Mouse (Mus musculus): Measurements from ENCODE around the gene Fes.

The Fes gene

DNA sequence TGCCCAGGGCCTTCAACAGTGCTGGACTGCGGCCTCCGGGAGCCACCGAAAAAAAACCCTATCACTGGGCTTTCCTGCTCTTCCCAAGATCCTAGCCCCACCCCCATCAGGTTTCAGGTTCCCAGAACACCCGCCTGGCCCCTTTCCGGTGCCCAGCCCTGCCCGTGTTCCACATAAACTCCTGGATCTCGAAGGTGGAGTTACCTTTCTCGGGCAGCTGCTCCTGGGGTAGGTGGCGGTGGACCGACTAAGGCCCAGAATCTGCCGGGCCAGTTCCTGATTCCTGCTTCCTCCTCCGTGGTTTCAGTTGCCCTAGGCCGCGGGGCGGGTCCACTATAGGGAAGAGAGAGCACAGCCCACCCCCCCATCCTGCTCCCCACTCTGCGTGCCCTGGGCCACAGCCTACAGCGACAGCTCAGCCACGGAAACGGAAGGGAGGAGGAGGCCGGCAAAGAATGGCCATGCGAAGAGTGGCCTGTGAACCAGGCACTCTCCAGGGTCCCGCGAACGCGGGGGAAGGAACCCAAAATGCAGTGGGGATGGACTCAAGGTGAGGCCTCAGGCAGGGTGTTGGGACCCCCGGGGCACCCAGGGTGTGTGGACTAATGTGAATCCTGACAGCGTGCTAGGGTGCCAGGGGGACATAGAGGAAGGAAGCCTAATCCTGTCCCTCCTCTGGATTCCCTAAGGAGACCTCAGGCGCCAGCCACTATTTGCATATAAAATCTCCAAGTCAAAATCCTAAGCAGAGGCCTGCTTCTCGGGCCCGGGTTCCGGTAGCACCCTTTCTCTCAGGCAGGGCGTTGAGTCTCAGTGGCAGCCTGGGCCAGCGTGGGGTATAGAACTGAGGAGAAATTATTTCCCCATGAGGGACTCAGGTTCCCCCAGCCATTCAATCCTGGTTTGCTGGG lies at the start of gene Fes:
Fes (minus strand) TSS at position 314 of the 911 bp plus-strand sequence.
- DNase-seq: peak; percentile 99

- no peak for DNase-seq
Observed at GRCm38 (mm10) chr7:80436571-80436970, 48.8 kb upstream of the Fes start.

- peak; percentile 84 for DNase-seq
Observed at GRCm38 (mm10) chr7:80435594-80435993, 47.8 kb upstream of the Fes start.

DNA sequence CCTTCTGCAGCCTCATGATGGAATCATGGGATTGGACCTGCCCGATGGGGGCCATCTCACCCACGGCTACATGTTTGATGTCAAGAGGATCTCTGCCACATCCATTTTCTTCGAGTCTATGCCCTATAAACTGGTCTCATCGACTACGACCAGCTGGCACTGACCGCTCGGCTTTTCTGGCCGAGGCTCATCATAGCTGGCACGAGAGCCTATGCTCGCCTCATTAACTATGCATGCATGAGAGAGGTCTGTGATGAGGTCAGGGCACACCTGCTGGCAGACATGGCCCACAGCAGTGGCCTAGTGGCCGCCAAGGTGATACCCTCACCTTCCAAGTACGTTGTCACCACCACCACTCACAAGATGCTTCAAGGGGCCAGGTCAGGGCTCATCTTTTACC lies 41.9 kb upstream of the Fes start:
- DNase-seq: no peak

DNA sequence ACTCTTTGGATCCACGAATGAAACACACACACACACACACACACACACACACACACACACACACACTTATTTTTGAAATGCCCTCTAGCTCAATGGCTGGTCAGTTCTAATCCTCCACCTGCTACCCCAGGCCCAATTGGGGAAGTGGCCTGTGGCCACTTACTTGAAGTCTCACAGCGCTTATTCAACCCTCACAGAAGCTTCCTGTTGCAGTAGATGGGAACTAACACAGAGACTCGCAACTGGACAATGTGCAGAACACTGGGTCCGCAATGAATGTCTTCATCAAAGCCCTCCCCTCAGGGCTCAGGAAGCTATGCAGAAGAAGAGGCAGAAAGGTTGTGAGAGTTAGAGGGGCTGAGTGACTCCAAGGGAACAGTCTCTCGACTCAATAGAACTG lies 40.0 kb upstream of the Fes start:
- no peak for DNase-seq

DNA sequence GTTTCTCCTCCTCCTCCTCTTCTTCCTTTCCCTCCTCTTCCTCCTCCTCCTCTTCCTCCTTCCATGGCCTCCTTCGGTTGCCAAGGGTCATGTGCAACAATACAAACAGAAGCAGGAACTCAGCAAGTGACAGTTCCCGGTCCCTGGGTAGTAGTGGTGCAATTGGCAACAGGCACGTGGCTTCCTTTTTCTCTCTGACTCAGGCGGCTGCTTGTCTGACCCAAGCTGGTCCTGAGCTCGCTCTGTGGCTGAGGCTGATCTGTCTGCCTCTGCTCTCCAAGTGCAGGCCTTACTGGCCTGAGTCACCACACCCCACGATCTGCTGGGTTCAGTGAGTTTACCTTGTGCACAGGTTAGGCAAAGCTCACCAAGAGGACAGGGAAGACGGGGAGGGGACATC lies 38.6 kb upstream of the Fes start:
- peak; percentile 97 for DNase-seq

GRCm38 (mm10) chr7:80424722-80425121 lies 37.0 kb upstream of the Fes start:
- no peak for DNase-seq

- DNase-seq: peak; percentile 96
Observed at GRCm38 (mm10) chr7:80422759-80423480, 35.2 kb upstream of the Fes start.

DNA sequence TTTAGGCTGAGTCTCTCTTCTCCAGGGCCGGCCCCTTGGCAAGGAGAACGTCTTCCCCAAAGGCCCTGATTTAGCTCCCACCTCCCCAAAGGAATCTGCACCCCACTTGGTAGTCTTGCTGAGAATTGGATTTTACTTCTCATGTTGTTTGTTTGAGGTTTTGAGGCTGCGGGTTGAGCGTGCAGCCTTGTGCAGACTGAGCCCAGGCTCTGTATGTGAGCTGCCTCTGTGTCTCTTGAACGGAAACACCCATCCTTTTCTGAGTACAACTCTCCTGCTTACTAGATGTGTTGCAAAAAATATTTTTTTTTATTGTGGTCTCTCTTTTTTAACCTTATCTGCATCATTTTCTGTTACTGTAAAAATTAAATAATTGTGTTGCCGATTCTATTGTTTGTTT lies 33.8 kb upstream of the Fes start:
- DNase-seq: no peak

GRCm38 (mm10) chr7:80420586-80420985 lies 32.8 kb upstream of the Fes start:
- no peak for DNase-seq

- DNase-seq: no peak
Observed at GRCm38 (mm10) chr7:80419278-80419677, 31.5 kb upstream of the Fes start.

DNA sequence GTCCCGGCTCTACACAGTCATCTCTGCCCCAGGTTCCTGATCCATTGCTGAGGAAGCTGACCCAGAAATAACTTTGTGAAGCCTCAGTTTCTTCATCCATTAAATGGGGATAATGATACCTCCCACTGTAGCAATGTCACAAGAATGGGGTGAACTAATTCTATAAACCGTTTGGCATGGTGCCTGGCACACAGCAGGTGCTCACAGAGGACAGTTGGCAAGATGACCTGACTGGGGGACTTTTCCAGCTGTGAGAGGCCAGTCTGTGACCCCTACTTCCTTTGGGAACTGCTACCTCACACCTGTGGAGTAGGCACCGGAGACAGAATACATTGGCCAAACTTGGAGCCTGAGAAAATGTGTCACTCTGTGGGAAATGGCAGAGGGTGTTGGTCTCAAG lies 30.3 kb upstream of the Fes start:
- DNase-seq: no peak

DNA sequence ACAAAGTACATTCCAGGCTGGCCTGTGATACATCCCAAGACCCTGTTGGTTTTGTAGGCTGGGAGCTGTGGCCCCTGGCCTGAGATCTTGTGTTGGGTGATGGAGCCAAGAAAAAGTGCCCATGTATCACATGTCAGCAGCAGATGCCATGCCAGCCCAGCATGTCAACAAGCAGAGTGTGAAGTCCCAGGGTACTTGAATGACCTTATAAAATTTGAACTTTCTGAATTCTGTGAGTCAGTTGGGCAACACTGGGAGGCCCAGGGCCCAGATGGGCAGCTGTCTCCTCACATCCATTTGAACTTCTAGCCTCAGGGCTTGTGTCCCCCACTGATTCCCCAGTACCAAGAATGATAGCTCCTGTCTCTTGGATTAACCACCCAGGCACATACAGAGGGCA lies 29.9 kb upstream of the Fes start:
- no peak for DNase-seq

DNA sequence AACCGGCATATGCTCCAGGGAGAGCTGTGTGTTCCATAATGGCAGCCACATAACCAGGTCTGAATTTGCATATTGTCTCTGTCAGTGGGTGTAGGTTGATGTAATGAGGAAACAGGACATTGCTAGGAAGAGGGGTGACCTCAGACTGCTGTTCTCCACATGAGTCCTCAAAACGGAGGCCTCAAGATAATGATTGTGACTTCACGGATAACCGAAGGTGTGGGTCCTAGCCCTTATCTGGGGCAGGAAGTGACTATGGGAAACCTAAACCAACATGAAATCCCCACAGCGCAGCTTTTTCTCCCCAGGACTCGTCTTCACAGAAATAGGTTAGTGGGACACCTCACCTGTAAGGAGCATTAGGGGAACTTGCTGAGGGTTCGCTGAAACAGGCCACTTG lies 29.2 kb upstream of the Fes start:
- no peak for DNase-seq

DNA sequence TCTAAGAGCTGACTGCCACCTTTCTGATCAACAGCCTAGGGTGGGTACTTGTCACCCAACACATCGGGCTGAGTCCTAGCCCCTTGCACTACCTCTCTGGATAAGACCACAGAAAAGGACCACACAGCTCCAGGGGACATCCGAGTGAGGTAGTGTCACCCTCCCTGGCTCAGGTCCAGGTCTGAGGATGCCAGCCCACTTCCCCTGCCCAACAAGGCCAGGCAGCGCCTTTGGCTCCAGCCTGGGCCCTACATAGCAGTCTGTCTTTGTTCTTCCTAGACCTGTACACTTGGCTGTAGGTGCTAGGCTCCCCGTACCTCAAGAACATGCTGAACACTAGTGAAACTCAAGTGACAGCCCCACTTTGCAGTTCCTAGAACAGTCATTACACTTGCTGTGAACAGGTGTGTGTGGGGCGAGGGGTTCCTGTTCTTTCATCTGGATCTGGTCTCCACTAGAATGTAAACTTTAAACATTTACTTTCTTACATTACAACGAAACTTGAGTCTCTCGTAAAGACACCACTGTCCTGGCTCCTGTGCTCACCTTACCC lies 26.6 kb upstream of the Fes start:
- DNase-seq: no peak

GRCm38 (mm10) chr7:80413512-80414302 lies 26.0 kb upstream of the Fes start:
- DNase-seq: no peak

- DNase-seq: no peak
Observed at GRCm38 (mm10) chr7:80412781-80413180, 25.0 kb upstream of the Fes start.

- DNase-seq: no peak
Observed at GRCm38 (mm10) chr7:80412279-80412678, 24.5 kb upstream of the Fes start.

DNA sequence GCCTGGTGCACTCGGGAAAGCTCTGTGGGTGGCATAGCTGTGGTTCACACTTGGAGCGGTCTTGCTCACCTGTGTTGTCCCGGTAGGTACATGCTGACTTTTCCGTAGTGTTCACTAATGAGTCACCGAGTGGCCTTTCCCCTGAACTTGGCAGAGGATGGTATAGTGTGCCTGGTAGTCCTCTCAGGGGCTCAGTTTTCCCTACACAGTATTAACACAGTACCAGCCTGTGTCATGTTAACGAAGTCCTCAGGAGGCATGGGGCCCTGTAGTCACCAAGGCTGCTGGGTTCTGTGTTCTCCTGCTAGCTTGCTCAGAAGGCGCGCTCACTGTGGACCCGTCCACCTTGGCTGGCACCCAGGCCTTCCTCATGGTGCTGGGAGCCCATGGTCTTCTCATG lies 22.6 kb upstream of the Fes start:
- no peak for DNase-seq

GRCm38 (mm10) chr7:80407712-80408111 lies 20.0 kb upstream of the Fes start:
- no peak for DNase-seq

DNA sequence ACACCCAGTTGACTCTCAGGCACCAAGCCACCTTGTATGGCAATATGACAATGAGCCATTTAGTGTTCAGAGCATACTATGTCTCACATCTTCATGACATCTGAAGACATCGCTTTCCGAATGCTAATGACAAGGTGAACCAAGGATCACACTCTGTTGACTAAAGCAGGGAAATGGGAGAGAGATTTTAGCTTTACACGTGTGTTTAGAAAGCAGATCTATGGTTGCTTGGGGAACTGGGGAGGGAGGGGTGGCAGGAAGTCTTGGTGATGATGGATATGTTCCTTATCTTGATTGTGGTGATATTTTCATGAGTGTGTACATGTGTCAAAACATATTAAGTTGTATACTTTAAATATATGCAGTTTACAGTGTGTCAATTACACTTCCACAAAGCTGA lies 18.4 kb upstream of the Fes start:
- no peak for DNase-seq

DNA sequence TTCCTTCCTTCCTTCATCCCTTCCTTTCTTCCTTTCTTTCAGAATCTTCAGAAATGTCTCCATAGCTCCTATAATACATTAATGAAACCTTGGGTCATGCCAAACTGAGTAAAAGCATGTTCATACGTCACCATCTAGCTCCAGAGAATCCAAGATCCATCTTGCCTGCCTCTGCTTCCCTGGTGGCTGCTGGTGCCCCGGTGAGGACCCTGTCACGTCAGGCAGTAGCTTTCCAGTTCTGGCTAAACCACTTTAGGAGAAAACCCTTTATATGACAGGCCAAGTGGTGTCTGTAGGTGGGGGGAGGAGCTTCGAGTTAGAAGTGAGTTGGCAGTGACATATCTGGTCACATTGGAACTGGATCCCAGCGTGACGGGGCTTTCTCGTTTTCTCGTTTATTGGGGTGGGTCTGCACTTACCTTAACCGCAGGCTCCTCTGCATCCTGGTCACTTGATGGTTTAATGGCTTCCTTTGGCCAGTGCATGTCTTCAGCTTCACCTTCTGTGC lies 17.5 kb upstream of the Fes start, which contains the start of gene Furin:
Furin (minus strand) TSS at position 249 of the 508 bp plus-strand sequence.
- DNase-seq: no peak

Data from heart, adult 11 months (tissue).